Mouse (Mus musculus): ENCODE data around the gene Ado. TPM values are rescaled to one million over a fixed set of nuclear protein-coding genes. Genes with fewer than 3 reads are reported as not detected.
A peak's percentile ranks its signal among the peaks of the same experiment; 100 is the strongest.

Ado gene
- polyA plus RNA-seq (2014; fragmentation: Nextera tagmentation; extraction: Ambion mirVana): 85.2 and 89.7 TPM in 2 replicates

- Histone ChIP-seq H3K27me3 (ENCODE audit: control insufficient read depth, insufficient read depth, low read length) (no peaks in the 10 kb centered on the region), H3K9me3 (ENCODE audit: control insufficient read depth, low read length) (no peaks in the 10 kb centered on the region), H3K4me3 (ENCODE audit: low read depth, low read length) (peak within 1 kb of the TSS; percentile 83), H3K9ac (ENCODE audit: low read length) (peak within 1 kb of the TSS; percentile 90), H3K27ac (ENCODE audit: low read depth, low read length) (peak within 1 kb of the TSS; percentile 87), H3K4me1 (ENCODE audit: control insufficient read depth, insufficient read depth, low read length) (peaks cover 19% of the 10 kb centered on the region), H3K36me3 (ENCODE audit: control insufficient read depth, insufficient read depth, low read length) (no peaks in the 10 kb centered on the region), H3K4me2 (peak within 1 kb of the TSS; percentile 94)
- ATAC-seq (ENCODE audit: low FRiP score) (peak; percentile 97), DNase-seq (ENCODE audit: low spot score, missing footprints) (peak; percentile 98)
- 0% methylated on average over 76 of the region's 79 CpGs for WGBS
These were observed at the start of gene Ado for GRCm38 (mm10) chr10:67548877-67549731. TSS of gene Ado (minus strand) at chr10:67548955.

- no peak overlapping the region for H3K27ac ChIP-seq (ENCODE audit: low read depth, low read length)
- 85% methylated on average over 3 of the region's 3 CpGs for WGBS
- no peak overlapping the region for H3K4me3 ChIP-seq (ENCODE audit: low read depth, low read length)
- no peaks in the 10 kb centered on the region for H3K27me3 ChIP-seq (ENCODE audit: control insufficient read depth, insufficient read depth, low read length)
- no peaks in the 10 kb centered on the region for H3K36me3 ChIP-seq (ENCODE audit: control insufficient read depth, insufficient read depth, low read length)
- H3K4me2 ChIP-seq: no peak overlapping the region
- H3K9ac ChIP-seq (ENCODE audit: low read length): no peak overlapping the region
- H3K9me3 ChIP-seq (ENCODE audit: control insufficient read depth, low read length): no peaks in the 10 kb centered on the region
- no peaks in the 10 kb centered on the region for H3K4me1 ChIP-seq (ENCODE audit: control insufficient read depth, insufficient read depth, low read length)
- ATAC-seq (ENCODE audit: low FRiP score) (no peak), DNase-seq (ENCODE audit: low spot score, missing footprints) (no peak)
These were observed 46.5 kb upstream of the Ado start for GRCm38 (mm10) chr10:67595278-67595677.

GRCm38 (mm10) chr10:67585873-67586610, 37.3 kb upstream of the Ado start:
- Histone ChIP-seq H3K27me3 (ENCODE audit: control insufficient read depth, insufficient read depth, low read length) (no peaks in the 10 kb centered on the region), H3K4me3 (ENCODE audit: low read depth, low read length) (no peak overlapping the region), H3K9ac (ENCODE audit: low read length) (no peak overlapping the region), H3K27ac (ENCODE audit: low read depth, low read length) (no peak overlapping the region), H3K36me3 (ENCODE audit: control insufficient read depth, insufficient read depth, low read length) (no peaks in the 10 kb centered on the region), H3K4me1 (ENCODE audit: control insufficient read depth, insufficient read depth, low read length) (no peaks in the 10 kb centered on the region), H3K4me2 (no peak overlapping the region), H3K9me3 (ENCODE audit: control insufficient read depth, low read length) (no peaks in the 10 kb centered on the region)
- ATAC-seq (ENCODE audit: low FRiP score): no peak
- 89% methylated on average over 18 of the region's 18 CpGs for WGBS
- DNase-seq (ENCODE audit: low spot score, missing footprints): no peak

- no peak overlapping the region for H3K4me3 ChIP-seq (ENCODE audit: low read depth, low read length)
- no peak overlapping the region for H3K27ac ChIP-seq (ENCODE audit: low read depth, low read length)
- H3K9ac ChIP-seq (ENCODE audit: low read length): no peak overlapping the region
- H3K36me3 ChIP-seq (ENCODE audit: control insufficient read depth, insufficient read depth, low read length): no peaks in the 10 kb centered on the region
- no peak overlapping the region for H3K4me2 ChIP-seq
- H3K4me1 ChIP-seq (ENCODE audit: control insufficient read depth, insufficient read depth, low read length): no peaks in the 10 kb centered on the region
- no peaks in the 10 kb centered on the region for H3K27me3 ChIP-seq (ENCODE audit: control insufficient read depth, insufficient read depth, low read length)
- no peaks in the 10 kb centered on the region for H3K9me3 ChIP-seq (ENCODE audit: control insufficient read depth, low read length)
- DNase-seq (ENCODE audit: low spot score, missing footprints): peak; percentile 76
- no peak for ATAC-seq (ENCODE audit: low FRiP score)
- 86% methylated on average over 12 of the region's 12 CpGs for WGBS
These were observed 33.0 kb upstream of the Ado start for GRCm38 (mm10) chr10:67581698-67582285.

- H3K36me3 ChIP-seq (ENCODE audit: control insufficient read depth, insufficient read depth, low read length): no peaks in the 10 kb centered on the region
- WGBS: 89% methylated on average over 4 of the region's 4 CpGs
- H3K27ac ChIP-seq (ENCODE audit: low read depth, low read length): no peak overlapping the region
- H3K4me2 ChIP-seq: no peak overlapping the region
- no peaks in the 10 kb centered on the region for H3K9me3 ChIP-seq (ENCODE audit: control insufficient read depth, low read length)
- no peak for ATAC-seq (ENCODE audit: low FRiP score)
- H3K27me3 ChIP-seq (ENCODE audit: control insufficient read depth, insufficient read depth, low read length): no peaks in the 10 kb centered on the region
- H3K9ac ChIP-seq (ENCODE audit: low read length): no peak overlapping the region
- H3K4me1 ChIP-seq (ENCODE audit: control insufficient read depth, insufficient read depth, low read length): no peaks in the 10 kb centered on the region
- H3K4me3 ChIP-seq (ENCODE audit: low read depth, low read length): no peak overlapping the region
- peak; percentile 56 for DNase-seq (ENCODE audit: low spot score, missing footprints)
These were observed 31.1 kb upstream of the Ado start for GRCm38 (mm10) chr10:67579830-67580229.

- Histone ChIP-seq H3K4me2 (no peak overlapping the region), H3K9ac (ENCODE audit: low read length) (no peak overlapping the region), H3K4me1 (ENCODE audit: control insufficient read depth, insufficient read depth, low read length) (no peaks in the 10 kb centered on the region), H3K27me3 (ENCODE audit: control insufficient read depth, insufficient read depth, low read length) (no peaks in the 10 kb centered on the region), H3K9me3 (ENCODE audit: control insufficient read depth, low read length) (no peaks in the 10 kb centered on the region), H3K27ac (ENCODE audit: low read depth, low read length) (no peak overlapping the region), H3K36me3 (ENCODE audit: control insufficient read depth, insufficient read depth, low read length) (no peaks in the 10 kb centered on the region), H3K4me3 (ENCODE audit: low read depth, low read length) (no peak overlapping the region)
- WGBS: 80% methylated on average over 8 of the region's 8 CpGs
- DNase-seq (ENCODE audit: low spot score, missing footprints): no peak
- no peak for ATAC-seq (ENCODE audit: low FRiP score)
These were observed 24.6 kb upstream of the Ado start for GRCm38 (mm10) chr10:67573310-67573709.

- ATAC-seq (ENCODE audit: low FRiP score) (no peak), DNase-seq (ENCODE audit: low spot score, missing footprints) (no peak)
- Histone ChIP-seq H3K4me1 (ENCODE audit: control insufficient read depth, insufficient read depth, low read length) (no peaks in the 10 kb centered on the region), H3K4me3 (ENCODE audit: low read depth, low read length) (no peak overlapping the region), H3K27me3 (ENCODE audit: control insufficient read depth, insufficient read depth, low read length) (no peaks in the 10 kb centered on the region), H3K9me3 (ENCODE audit: control insufficient read depth, low read length) (no peaks in the 10 kb centered on the region), H3K36me3 (ENCODE audit: control insufficient read depth, insufficient read depth, low read length) (no peaks in the 10 kb centered on the region), H3K4me2 (no peak overlapping the region), H3K27ac (ENCODE audit: low read depth, low read length) (no peak overlapping the region), H3K9ac (ENCODE audit: low read length) (no peak overlapping the region)
- 88% methylated on average over 14 of the region's 14 CpGs for WGBS
These were observed 22.7 kb upstream of the Ado start for GRCm38 (mm10) chr10:67571443-67571842.

- Histone ChIP-seq H3K4me3 (ENCODE audit: low read depth, low read length) (no peak overlapping the region), H3K9ac (ENCODE audit: low read length) (no peak overlapping the region), H3K27me3 (ENCODE audit: control insufficient read depth, insufficient read depth, low read length) (no peaks in the 10 kb centered on the region), H3K4me2 (no peak overlapping the region), H3K9me3 (ENCODE audit: control insufficient read depth, low read length) (no peaks in the 10 kb centered on the region), H3K27ac (ENCODE audit: low read depth, low read length) (no peak overlapping the region), H3K4me1 (ENCODE audit: control insufficient read depth, insufficient read depth, low read length) (no peaks in the 10 kb centered on the region), H3K36me3 (ENCODE audit: control insufficient read depth, insufficient read depth, low read length) (no peaks in the 10 kb centered on the region)
- 86% methylated on average over 7 of the region's 7 CpGs for WGBS
- DNase-seq (ENCODE audit: low spot score, missing footprints) (no peak), ATAC-seq (ENCODE audit: low FRiP score) (no peak)
These were observed 20.8 kb upstream of the Ado start for GRCm38 (mm10) chr10:67569539-67569938.

GRCm38 (mm10) chr10:67566104-67566503, 17.3 kb upstream of the Ado start:
- DNase-seq (ENCODE audit: low spot score, missing footprints): no peak

More at GRCm38 (mm10) chr10:67566104-67566503, 17.3 kb upstream of the Ado start:
- Histone ChIP-seq H3K9me3 (ENCODE audit: control insufficient read depth, low read length) (no peaks in the 10 kb centered on the region), H3K27me3 (ENCODE audit: control insufficient read depth, insufficient read depth, low read length) (no peaks in the 10 kb centered on the region), H3K9ac (ENCODE audit: low read length) (no peak overlapping the region), H3K4me1 (ENCODE audit: control insufficient read depth, insufficient read depth, low read length) (no peaks in the 10 kb centered on the region), H3K4me3 (ENCODE audit: low read depth, low read length) (no peak overlapping the region), H3K27ac (ENCODE audit: low read depth, low read length) (no peak overlapping the region), H3K4me2 (no peak overlapping the region), H3K36me3 (ENCODE audit: control insufficient read depth, insufficient read depth, low read length) (no peaks in the 10 kb centered on the region)
- ATAC-seq (ENCODE audit: low FRiP score): no peak
- 84% methylated on average over 8 of the region's 8 CpGs for WGBS
